Mouse (Mus musculus): ENCODE measurements around the gene Gm9936. TPM values are rescaled to one million over a fixed set of nuclear protein-coding genes. Genes with fewer than 3 reads are reported as not detected.

The Gm9936 gene
- not detected in 2 replicates for polyA plus RNA-seq (2012; rRNA removed)

DNA sequence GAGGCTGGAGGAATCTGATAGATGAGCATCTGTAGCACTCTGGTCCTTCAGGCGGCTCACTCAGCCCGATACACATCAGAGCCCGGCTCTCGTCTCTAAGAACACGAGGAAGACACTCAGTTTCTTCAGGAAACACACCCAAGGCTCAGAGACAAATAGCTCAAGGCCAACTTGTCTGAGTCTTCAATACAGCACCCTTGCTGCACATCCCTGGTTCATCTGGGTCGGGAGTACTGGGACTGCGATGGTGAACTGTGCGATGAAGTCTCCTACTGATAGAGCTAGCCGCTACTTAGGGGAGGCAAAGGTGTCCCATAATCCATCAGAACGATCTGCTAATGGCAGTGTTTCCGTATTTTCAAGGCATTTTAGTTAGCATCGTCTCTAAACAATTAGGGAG lies at the start of gene Gm9936:
Gene Gm9936, minus strand, starts transcription at position 101 of the 400 bp plus-strand sequence.

DNA sequence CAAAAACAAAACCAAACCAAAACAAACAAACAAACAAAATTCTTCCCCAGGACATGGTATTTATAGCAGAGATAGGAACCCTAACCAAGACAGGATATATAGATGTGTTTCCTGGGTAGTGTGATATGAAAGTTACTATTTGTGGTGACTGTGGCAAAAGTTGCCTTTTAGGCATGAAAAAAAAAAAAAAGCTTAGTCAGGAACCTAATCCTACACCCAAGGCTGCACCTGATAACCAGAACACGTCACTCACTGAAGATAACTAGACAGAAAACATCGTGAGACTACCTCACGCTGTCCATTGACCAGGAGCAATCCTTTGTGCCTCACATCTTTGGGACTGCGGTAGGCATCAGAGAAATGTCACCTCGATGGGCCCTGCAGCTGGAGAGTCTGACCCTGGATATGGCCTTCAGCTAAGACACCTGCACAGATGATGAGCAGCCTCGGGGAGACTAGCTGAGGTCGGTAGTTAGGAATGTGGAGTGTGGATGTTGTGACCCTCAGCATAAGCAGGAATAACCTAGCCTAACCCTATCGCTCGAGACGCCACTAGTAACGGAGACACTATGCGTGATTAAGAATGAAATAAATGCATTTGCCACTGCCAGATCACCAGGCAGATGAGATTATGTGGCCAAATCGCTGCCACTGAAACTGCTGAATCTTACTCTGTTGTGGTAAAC lies 38.3 kb upstream of the Gm9936 start, which contains the start of gene Oasl2:
Gene Oasl2, plus strand, starts transcription at position 249 of the 686 bp plus-strand sequence.

DNA sequence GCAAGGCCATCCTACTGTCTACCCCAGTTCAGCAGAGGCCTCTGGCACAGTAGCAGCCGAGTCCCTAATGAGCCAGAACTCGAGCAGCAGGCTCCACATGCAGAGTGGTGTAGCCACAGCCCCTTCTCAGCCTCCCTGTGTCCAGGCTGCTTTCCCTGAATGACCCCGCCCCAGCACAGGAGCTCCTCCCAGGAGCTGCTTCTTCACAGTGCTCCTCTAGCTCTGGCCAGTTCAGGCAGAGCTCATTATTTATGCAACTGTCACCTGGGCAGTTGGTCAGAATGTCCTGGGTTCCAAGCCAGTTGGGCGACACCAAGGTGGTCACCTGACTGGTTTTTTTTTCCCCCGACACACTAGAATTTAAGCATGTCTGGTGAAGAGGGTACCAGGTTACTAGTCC lies 5.1 kb downstream of the Gm9936 start, which contains the start of gene 4930519G04Rik:
Gene 4930519G04Rik, plus strand, starts transcription at position 301 of the 400 bp plus-strand sequence.

DNA sequence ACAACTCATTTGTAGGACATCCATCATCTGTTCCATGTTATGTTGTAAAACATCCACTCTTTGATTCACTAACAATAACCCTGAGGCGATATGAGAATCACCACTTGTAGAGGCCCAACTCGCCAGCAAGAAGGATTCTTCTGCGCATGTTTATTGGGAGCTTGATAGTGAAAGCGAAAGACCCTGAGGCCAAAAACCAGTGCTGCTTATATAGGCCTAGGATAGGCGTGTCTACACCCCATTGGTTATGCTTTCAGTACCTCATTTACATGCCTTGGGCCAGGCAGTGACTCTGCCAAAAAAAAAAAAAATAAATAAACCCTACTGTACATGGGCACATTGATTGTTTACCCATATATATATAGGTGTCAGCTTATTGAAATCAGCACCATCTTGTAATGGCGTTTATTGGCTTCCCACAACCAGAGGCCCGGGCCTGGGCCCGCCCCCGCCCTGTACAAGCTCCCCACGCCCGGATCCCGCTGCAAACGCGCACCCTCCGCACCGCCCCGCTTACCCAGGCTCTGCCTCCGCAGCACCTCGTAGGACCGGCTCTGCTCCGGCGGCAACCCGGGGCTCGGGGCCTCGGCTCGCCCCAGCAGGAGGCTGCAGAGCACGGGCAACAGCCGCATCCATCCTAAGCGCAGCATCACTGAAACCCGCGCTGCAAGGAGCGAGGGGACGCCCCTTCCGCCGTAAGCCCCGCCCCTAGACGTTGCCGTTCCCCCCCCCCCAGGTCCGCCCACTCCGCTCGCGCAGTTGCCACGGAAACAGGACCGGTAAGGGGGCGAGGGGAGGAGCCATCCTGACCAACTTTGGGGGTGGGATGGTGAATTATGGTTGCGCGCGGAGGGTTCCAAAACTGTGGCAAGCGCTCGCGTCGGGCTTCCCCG lies 35.4 kb downstream of the Gm9936 start, which contains the start of gene 1500011B03Rik:
Gene 1500011B03Rik, minus strand, starts transcription at position 673 of the 893 bp plus-strand sequence.

Other genes with a start within 250 kb of the Gm9936 start
- gene Trpv4, start 200.3 kb downstream of the Gm9936 start, polyA plus RNA-seq (2012; rRNA removed) = 5.7 and 5.9 TPM in 2 replicates
- gene Gltp, start 167.7 kb downstream of the Gm9936 start, polyA plus RNA-seq (2012; rRNA removed) = 221 and 237 TPM in 2 replicates
- 4.0 and 6.5 TPM in 2 replicates for gene Tchp, start 150.9 kb downstream of the Gm9936 start, polyA plus RNA-seq (2012; rRNA removed)
- gene Ankrd13a, start 84.0 kb downstream of the Gm9936 start, polyA plus RNA-seq (2012; rRNA removed) = 26.9 and 34.6 TPM in 2 replicates
- 13.2 and 14.2 TPM in 2 replicates for gene Git2, start 83.2 kb downstream of the Gm9936 start, polyA plus RNA-seq (2012; rRNA removed)
- gene 1500011B03Rik, start 35.2 kb downstream of the Gm9936 start, polyA plus RNA-seq (2012; rRNA removed) = 6.7 and 13.9 TPM in 2 replicates
- gene 4930519G04Rik, start 5.0 kb downstream of the Gm9936 start, polyA plus RNA-seq (2012; rRNA removed) = not detected in 2 replicates
- gene Oasl2, start 38.3 kb upstream of the Gm9936 start, polyA plus RNA-seq (2012; rRNA removed) = 2.3 and 3.3 TPM in 2 replicates
- gene Oasl1, start 64.6 kb upstream of the Gm9936 start, polyA plus RNA-seq (2012; rRNA removed) = 63.9 and 113 TPM in 2 replicates
- 10.2 and 13.8 TPM in 2 replicates for gene 2210016L21Rik, start 83.5 kb upstream of the Gm9936 start, polyA plus RNA-seq (2012; rRNA removed)
- 6.2 and 7.3 TPM in 2 replicates for gene Hnf1a, start 112.4 kb upstream of the Gm9936 start, polyA plus RNA-seq (2012; rRNA removed)
- gene Sppl3, start 152.5 kb upstream of the Gm9936 start, polyA plus RNA-seq (2012; rRNA removed) = 44.3 and 46.2 TPM in 2 replicates
- not detected in 2 replicates for gene Gm10401, start 239.6 kb upstream of the Gm9936 start, polyA plus RNA-seq (2012; rRNA removed)